Comparison of ENCODE assay signal across 8 mouse cellular contexts in genomic region chr15:97963329-97963988, GRCm38 (mm10). TPM values are rescaled to one million over a fixed set of nuclear protein-coding genes. Genes with fewer than 3 reads are reported as not detected.
DNase-seq lines count a peak whose midpoint lies in the region; ATAC-seq and TF ChIP-seq lines count a peak whose summit lies in the region.

No protein-coding gene starts in this region.

- no peaks in the 10 kb centered on the region for H3K9me3 ChIP-seq in heart, embryonic 12.5 days (replicated peaks)
- no peaks in the 10 kb centered on the region for H3K9me3 ChIP-seq in hindbrain, embryonic 12.5 days (replicated peaks)
- H3K9me3 ChIP-seq in midbrain, embryonic 10.5 days (replicated peaks) = no peaks in the 10 kb centered on the region

- H3K4me3 ChIP-seq in heart, embryonic 12.5 days = peak overlapping the region; percentile 71
- H3K4me3 ChIP-seq in bone marrow, adult 2 months (replicated peaks; ENCODE audit: control insufficient read depth, low read depth, low read length) = peak overlapping the region; percentile 71
- H3K4me3 ChIP-seq in hindbrain, embryonic 12.5 days = peak overlapping the region; percentile 60
- peak overlapping the region; percentile 61 for H3K4me3 ChIP-seq in midbrain, embryonic 10.5 days

- 10% methylated on average over 13 of the region's 13 CpGs for WGBS in heart, embryonic 12.5 days
- 2% methylated on average over 13 of the region's 13 CpGs for WGBS in bone marrow, adult 2 months
- WGBS in hindbrain, embryonic 12.5 days = 11% methylated on average over 13 of the region's 13 CpGs
- WGBS in midbrain, embryonic 10.5 days = 9% methylated on average over 13 of the region's 13 CpGs

- no peaks in the 10 kb centered on the region for H3K27me3 ChIP-seq in heart, embryonic 12.5 days (replicated peaks)
- no peaks in the 10 kb centered on the region for H3K27me3 ChIP-seq in hindbrain, embryonic 12.5 days
- no peaks in the 10 kb centered on the region for H3K27me3 ChIP-seq in midbrain, embryonic 10.5 days (ENCODE audit: low read depth, poor library complexity, severe bottlenecking)

- ATAC-seq in heart, embryonic 12.5 days (ENCODE audit: insufficient number of reproducible peaks, low FRiP score) = no peak; the same call in 1 of the 2 replicates
- peak; percentile 6; the same call in 1 of the 2 replicates for ATAC-seq in hindbrain, embryonic 12.5 days (ENCODE audit: low FRiP score)

- peak overlapping the region; percentile 83 for H3K9ac ChIP-seq in heart, embryonic 12.5 days
- peak overlapping the region; percentile 69 for H3K9ac ChIP-seq in hindbrain, embryonic 12.5 days

- H3K4me2 ChIP-seq in heart, embryonic 12.5 days = peak overlapping the region; percentile 85
- H3K4me2 ChIP-seq in hindbrain, embryonic 12.5 days (replicated peaks) = peak overlapping the region; percentile 82

- H3K27ac ChIP-seq in heart, embryonic 12.5 days (ENCODE audit: poor library complexity, severe bottlenecking) = no peak overlapping the region
- peak overlapping the region; percentile 17; the same call in 1 of the 2 replicates for H3K27ac ChIP-seq in bone marrow, adult 2 months (ENCODE audit: control insufficient read depth, insufficient read depth, low read depth, low read length, poor library complexity)
- peak overlapping the region; percentile 70; the same call in 1 of the 2 replicates for H3K27ac ChIP-seq in hindbrain, embryonic 12.5 days
- H3K27ac ChIP-seq in midbrain, embryonic 10.5 days (replicated peaks) = peak overlapping the region; percentile 91

- 0 out of 2 replicates have a peak, but pooled peaks cover 5% of the 10 kb centered on the region for H3K36me3 ChIP-seq in heart, embryonic 12.5 days
- no peaks in the 10 kb centered on the region for H3K36me3 ChIP-seq in hindbrain, embryonic 12.5 days
- H3K36me3 ChIP-seq in midbrain, embryonic 10.5 days = peaks cover 5% of the 10 kb centered on the region

- no peak for DNase-seq in heart, adult 11 months
- peak; percentile 72 for DNase-seq in A20 (ENCODE audit: low read depth, low spot score)
- no peak for DNase-seq in midbrain, embryonic 10.5 days (ENCODE audit: low spot score)
- DNase-seq in frontal cortex, postnatal 10 days (ENCODE audit: low spot score in 2 of 2) = no peak
- DNase-seq in urinary bladder, adult 2 months (ENCODE audit: low spot score) = no peak

- no peak for TF ChIP-seq CTCF in bone marrow, adult 2 months (IDR thresholded peaks at IDR 0.05; ENCODE audit: control insufficient read depth, insufficient read depth, low read length)

- H3K4me1 ChIP-seq in heart, embryonic 12.5 days (replicated peaks) = peaks cover 6% of the 10 kb centered on the region; the same call in 1 of the 2 replicates
- H3K4me1 ChIP-seq in bone marrow, adult 2 months (ENCODE audit: control insufficient read depth, insufficient read depth, low read length) = peaks cover 1% of the 10 kb centered on the region; the same call in 1 of the 2 replicates
- peaks cover 14% of the 10 kb centered on the region for H3K4me1 ChIP-seq in hindbrain, embryonic 12.5 days
- peaks cover 29% of the 10 kb centered on the region for H3K4me1 ChIP-seq in midbrain, embryonic 10.5 days

- no peak for TF ChIP-seq POLR2A in bone marrow, adult 2 months (IDR thresholded peaks at IDR 0.05; ENCODE audit: borderline replicate concordance, control insufficient read depth, low read depth, low read length)

RNA-seq across cellular contexts. Expression of gene Tmem106c, which starts 0.5 kb away (rescaled TPM):
- polyA plus RNA-seq in heart, embryonic 12.5 days (2016; fragmentation: Nextera tagmentation; extraction: Ambion mirVana) = 28.5 and 32.2 TPM in 2 replicates
- 7.1 and 10.0 TPM in 2 replicates for polyA plus RNA-seq in bone marrow, adult 2 months (2011; ENCODE audit: insufficient read depth, insufficient read length, low replicate concordance, missing spikeins)
- 44.0 and 49.5 TPM in 2 replicates for polyA plus RNA-seq in hindbrain, embryonic 12.5 days (2016; fragmentation: Nextera tagmentation; extraction: Ambion mirVana)
- polyA plus RNA-seq in midbrain, embryonic 10.5 days (2016; fragmentation: Nextera tagmentation; extraction: Ambion mirVana) = 55.6 and 61.1 TPM in 2 replicates
- polyA plus RNA-seq in urinary bladder, adult 2 months (2012; rRNA removed) = 65.7 and 80.9 TPM in 2 replicates

RNA-seq across cellular contexts. Expression of gene Col2a1, which starts 41.0 kb away (rescaled TPM):
- 78.0 and 78.9 TPM in 2 replicates for polyA plus RNA-seq in heart, embryonic 12.5 days (2016; fragmentation: Nextera tagmentation; extraction: Ambion mirVana)
- 0.52 TPM in 1 of 2 replicates, not detected in the other for polyA plus RNA-seq in bone marrow, adult 2 months (2011; ENCODE audit: insufficient read depth, insufficient read length, low replicate concordance, missing spikeins)
- 459 and 487 TPM in 2 replicates for polyA plus RNA-seq in hindbrain, embryonic 12.5 days (2016; fragmentation: Nextera tagmentation; extraction: Ambion mirVana)
- 142 and 151 TPM in 2 replicates for polyA plus RNA-seq in midbrain, embryonic 10.5 days (2016; fragmentation: Nextera tagmentation; extraction: Ambion mirVana)
- 0.08 and 0.10 TPM in 2 replicates for polyA plus RNA-seq in urinary bladder, adult 2 months (2012; rRNA removed)

RNA-seq across cellular contexts. Expression of gene Vdr, which starts 53.0 kb away (rescaled TPM):
- polyA plus RNA-seq in heart, embryonic 12.5 days (2016; fragmentation: Nextera tagmentation; extraction: Ambion mirVana) = 1.4 and 1.6 TPM in 2 replicates
- 0.88 and 1.5 TPM in 2 replicates for polyA plus RNA-seq in bone marrow, adult 2 months (2011; ENCODE audit: insufficient read depth, insufficient read length, low replicate concordance, missing spikeins)
- 0.43 and 0.70 TPM in 2 replicates for polyA plus RNA-seq in hindbrain, embryonic 12.5 days (2016; fragmentation: Nextera tagmentation; extraction: Ambion mirVana)
- 0.72 and 1.0 TPM in 2 replicates for polyA plus RNA-seq in midbrain, embryonic 10.5 days (2016; fragmentation: Nextera tagmentation; extraction: Ambion mirVana)
- polyA plus RNA-seq in urinary bladder, adult 2 months (2012; rRNA removed) = 1.3 and 1.6 TPM in 2 replicates

Comparison
In these comparisons a context has a peak if more than half of its experiments do, and no peak if none do; other contexts are left out.
1. RNA of gene Col2a1, which starts 41.0 kb away (polyA plus RNA-seq): 459 to 487 TPM in hindbrain, embryonic 12.5 days, 142 to 151 TPM in midbrain, embryonic 10.5 days and 78.0 to 78.9 TPM in heart, embryonic 12.5 days; 0.52 TPM in bone marrow, adult 2 months and 0.08 to 0.10 TPM in urinary bladder, adult 2 months; every median in the first group is over 10 times any median in the second.
2. Peak in every context shown above with its lines, with median percentiles within 50 percentile points of each other: H3K4me3 ChIP-seq.